Mouse (Mus musculus) heart, embryonic 10.5 days (tissue): ENCODE measurements at regions not wholly inside any gene's neighbourhood (a gene's known extent, or its start where the extent isn't known, plus 50 kb on each side); places are given as distances from the start of the nearest gene placed in this dataset.

Source experiments
- DNase-seq: peaks from one replicate; pipeline ENCODE4 v3.0.0-alpha.2; 2017; ENCODE audit warnings: low spot score
- H3K27ac ChIP-seq: fragments of 300-500 bp; sonication (generic); 2 replicates; pipeline ENCODE4 v1.5.1; 2016; ENCODE audit warnings: mild to moderate bottlenecking
- H3K27me3 ChIP-seq: fragments of 300-500 bp; sonication (generic); 2 replicates; pipeline ENCODE4 v1.6.1; 2016; ENCODE audit warnings: mild to moderate bottlenecking; ENCODE audit not compliant: poor library complexity, insufficient read depth, severe bottlenecking
- H3K36me3 ChIP-seq: fragments of 300-500 bp; sonication (generic); 2 replicates; pipeline ENCODE4 v1.6.1; 2016; ENCODE audit warnings: mild to moderate bottlenecking, moderate library complexity
- H3K4me1 ChIP-seq: fragments of 300-500 bp; sonication (generic); 2 replicates; pipeline ENCODE4 v1.6.1; 2016; ENCODE audit warnings: mild to moderate bottlenecking
- H3K4me3 ChIP-seq: fragments of 300-500 bp; sonication (generic); 2 replicates; pipeline ENCODE4 v1.5.1; 2016; ENCODE audit warnings: mild to moderate bottlenecking, moderate library complexity
- H3K9me3 ChIP-seq: fragments of 300-500 bp; sonication (generic); 2 replicates; pipeline ENCODE4 v1.6.1; 2016; ENCODE audit warnings: mild to moderate bottlenecking, moderate library complexity
- WGBS: fragments of 180-500 bp; shearing (Covaris S2); methylation state at CpG from one replicate; pipeline ENCODE4 v1.1.7; 2016; 5-methylcytosine and 5-hydroxymethylcytosine counted together

DNA sequence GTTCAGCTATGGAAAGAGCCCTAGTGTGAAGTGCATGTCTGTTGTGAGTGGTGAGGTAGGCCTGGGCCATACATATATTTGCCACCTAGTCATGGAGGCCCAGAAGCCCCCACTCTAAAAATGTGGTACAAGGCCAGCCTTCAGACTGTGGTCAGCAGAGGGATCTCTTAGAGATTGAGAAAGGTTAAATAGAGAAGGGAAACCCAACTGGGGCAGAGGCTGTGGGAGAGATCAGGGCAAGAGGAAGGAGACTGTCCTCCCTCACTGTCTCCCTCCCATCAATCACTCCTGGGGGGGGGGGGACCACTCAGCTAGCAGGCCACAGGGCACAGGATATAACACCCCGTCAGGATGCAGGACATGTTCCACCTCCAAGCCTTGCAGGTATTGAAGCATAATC is 86.1 kb downstream of the Zfp36l2 start:
- peaks cover 12% of the 10 kb centered on the region for H3K27me3 ChIP-seq
- H3K4me3 ChIP-seq, result no peak overlapping the region
- H3K9me3 ChIP-seq, result no peaks in the 10 kb centered on the region
- H3K27ac ChIP-seq, result peak overlapping the region; percentile 65; the same call in 1 of the 2 replicates
- H3K36me3 ChIP-seq, result no peaks in the 10 kb centered on the region
- DNase-seq, result no peak
- WGBS, result 68% methylated on average over 1 of the region's 1 CpGs
- peaks cover 55% of the 10 kb centered on the region for H3K4me1 ChIP-seq

DNA sequence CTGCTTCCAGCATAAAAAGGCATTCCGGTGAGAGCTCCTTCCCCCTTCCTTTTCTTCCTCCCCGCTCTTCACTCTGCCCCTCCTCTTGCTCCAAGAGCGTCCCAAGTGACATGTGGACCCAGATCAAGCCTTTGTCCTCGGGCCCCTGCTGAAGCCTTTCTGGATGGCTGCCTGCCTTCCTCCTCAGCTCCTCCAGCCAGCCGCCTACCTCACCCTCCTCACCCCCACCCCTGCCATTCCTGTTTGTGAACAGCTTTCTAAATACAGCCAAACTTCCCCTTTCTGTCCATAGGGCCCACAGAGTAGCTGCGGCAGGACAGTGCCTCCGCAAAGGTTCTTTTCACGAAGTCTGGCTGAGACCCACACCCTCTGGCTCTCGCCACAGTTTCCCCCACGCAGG is 87.2 kb downstream of the Zfp36l2 start:
- Histone ChIP-seq H3K27ac (peak overlapping the region; percentile 65), H3K36me3 (no peaks in the 10 kb centered on the region), H3K4me1 (peaks cover 62% of the 10 kb centered on the region), H3K9me3 (no peaks in the 10 kb centered on the region), H3K27me3 (peaks cover 12% of the 10 kb centered on the region), H3K4me3 (no peak overlapping the region)
- no peak for DNase-seq
- 63% methylated on average over 10 of the region's 10 CpGs for WGBS

DNA sequence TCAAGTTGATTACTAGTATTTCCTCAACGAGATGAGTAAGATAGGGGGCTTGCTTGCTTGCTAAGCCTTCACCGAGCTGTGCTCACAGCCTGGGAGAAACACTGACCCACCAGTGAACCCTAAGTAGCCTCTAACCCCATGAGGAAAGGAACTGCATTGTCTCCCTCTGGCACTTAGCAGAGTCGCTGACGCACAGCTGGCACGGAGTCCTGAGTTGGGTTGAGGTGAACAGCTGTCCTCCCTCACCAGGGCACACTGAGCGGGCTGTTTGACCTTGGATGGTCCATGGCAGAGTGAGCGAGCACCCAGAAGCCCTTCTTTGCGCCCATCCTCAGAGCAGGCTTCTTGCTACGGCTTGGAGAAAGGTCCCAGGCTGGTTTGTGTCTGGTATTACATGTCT is 88.0 kb downstream of the Zfp36l2 start:
- Histone ChIP-seq H3K9me3 (no peaks in the 10 kb centered on the region), H3K4me3 (no peak overlapping the region), H3K36me3 (no peaks in the 10 kb centered on the region), H3K4me1 (peaks cover 61% of the 10 kb centered on the region), H3K27me3 (peaks cover 12% of the 10 kb centered on the region), H3K27ac (0 out of 2 replicates have a peak overlapping the region, but pooled peaks have one; percentile 65)
- 80% methylated on average over 9 of the region's 9 CpGs for WGBS
- DNase-seq, result no peak

DNA sequence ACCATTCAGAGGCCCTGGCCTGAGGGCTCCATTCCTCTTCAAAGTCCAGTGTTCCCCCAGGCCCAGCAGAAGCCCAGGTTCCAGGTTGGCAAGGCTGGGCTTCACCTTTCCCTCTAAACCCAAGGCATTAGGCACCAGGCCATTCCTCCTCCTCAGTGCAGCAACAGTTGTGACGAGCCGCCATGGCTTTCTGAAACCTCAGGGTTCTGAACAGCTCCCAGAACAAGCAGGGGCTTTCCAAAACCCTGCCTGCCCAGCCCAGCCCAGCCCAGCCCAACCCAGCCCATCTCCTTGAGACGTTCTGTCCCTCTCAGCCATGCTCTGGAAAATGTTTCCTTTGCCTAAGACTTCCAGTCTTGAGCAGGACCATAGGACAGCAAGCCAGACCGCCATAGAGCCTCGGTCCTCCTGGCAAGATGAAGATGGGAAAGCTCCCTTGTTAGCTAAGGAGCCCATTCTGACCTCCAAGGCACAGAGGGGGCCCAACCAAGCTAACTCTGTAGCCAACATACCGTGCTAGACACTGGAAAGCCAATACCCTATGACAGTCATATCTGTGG is 89.8 kb downstream of the Zfp36l2 start:
- H3K4me1 ChIP-seq, result peaks cover 44% of the 10 kb centered on the region
- 85% methylated on average over 6 of the region's 6 CpGs for WGBS
- no peaks in the 10 kb centered on the region for H3K36me3 ChIP-seq
- H3K27me3 ChIP-seq, result peaks cover 12% of the 10 kb centered on the region
- H3K4me3 ChIP-seq, result no peak overlapping the region
- H3K9me3 ChIP-seq, result no peaks in the 10 kb centered on the region
- H3K27ac ChIP-seq, result 0 out of 2 replicates have a peak overlapping the region, but pooled peaks have one; percentile 86
- DNase-seq, result no peak

DNA sequence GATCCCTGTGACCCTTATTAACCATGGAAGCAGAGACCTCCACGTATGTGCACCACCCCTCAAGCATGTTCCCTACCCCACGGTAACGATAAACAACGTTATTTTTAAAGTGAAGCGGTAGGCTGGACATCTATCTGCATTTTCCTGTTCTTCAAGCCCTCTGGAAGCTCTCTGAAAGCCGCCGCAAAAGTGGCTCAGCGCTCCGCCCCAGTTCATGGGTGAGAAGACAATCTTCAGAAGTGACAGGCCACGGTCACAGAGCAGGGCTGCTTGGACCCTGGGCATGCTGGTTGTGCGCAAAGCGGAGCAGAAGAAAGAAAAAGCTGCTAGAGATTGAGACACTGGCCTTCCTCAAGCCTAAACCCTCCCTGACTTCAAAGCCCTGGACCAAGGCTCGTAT is 90.5 kb downstream of the Zfp36l2 start:
- no peak for DNase-seq
- Histone ChIP-seq H3K4me3 (no peak overlapping the region), H3K9me3 (no peaks in the 10 kb centered on the region), H3K4me1 (peaks cover 44% of the 10 kb centered on the region), H3K27ac (peak overlapping the region; percentile 86), H3K36me3 (no peaks in the 10 kb centered on the region), H3K27me3 (peaks cover 12% of the 10 kb centered on the region)
- 61% methylated on average over 13 of the region's 13 CpGs for WGBS

DNA sequence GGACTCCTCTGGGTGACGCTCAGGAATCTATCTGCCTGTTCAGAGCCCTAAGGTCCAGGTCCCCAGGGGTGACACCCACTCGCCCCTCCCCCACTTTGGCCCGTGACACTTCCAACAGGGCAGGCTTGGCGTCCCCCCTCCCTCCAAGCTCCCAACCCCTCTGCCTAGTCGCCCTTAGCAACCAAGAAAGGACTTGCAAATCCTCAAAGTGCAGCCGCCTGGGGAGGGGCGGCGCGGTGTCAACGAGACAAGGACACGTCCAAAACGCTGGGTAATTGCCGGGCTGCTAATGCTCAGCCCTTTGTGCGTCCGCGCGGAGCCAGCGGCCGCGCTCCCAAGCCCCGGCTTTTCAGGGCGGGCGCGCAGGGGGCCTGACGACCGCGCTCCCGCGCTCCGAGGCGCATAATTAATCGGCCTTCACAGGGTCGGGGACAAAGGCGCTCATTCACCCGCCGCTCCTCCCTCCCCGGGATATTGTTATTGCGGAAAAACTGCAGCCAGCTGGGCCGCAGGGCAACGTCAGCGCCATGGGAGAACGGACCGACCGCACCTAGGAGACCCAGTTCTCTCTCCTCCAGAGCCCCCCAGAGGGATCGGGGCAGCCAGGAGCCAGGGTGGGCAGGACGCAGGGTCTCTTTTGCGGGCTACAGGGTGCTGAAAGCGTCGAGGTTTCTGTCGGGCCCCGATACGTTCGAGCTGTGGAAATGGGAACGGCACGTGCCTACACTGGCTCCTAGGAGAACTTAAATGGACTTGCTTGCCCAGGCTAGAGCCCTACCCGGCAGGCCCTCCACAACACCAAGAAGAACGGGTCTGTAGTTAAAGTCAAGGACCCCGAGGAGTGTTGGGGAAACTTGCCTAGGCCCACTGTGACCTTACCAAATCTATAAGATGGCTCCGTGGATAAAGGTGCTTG is 91.1 kb downstream of the Zfp36l2 start:
- DNase-seq, result peak; percentile 81
- H3K9me3 ChIP-seq, result no peaks in the 10 kb centered on the region
- H3K27me3 ChIP-seq, result peaks cover 12% of the 10 kb centered on the region
- 3% methylated on average over 59 of the region's 59 CpGs for WGBS
- H3K36me3 ChIP-seq, result no peaks in the 10 kb centered on the region
- H3K27ac ChIP-seq, result peak overlapping the region; percentile 86
- peaks cover 41% of the 10 kb centered on the region for H3K4me1 ChIP-seq
- H3K4me3 ChIP-seq, result peak overlapping the region; percentile 62

DNA sequence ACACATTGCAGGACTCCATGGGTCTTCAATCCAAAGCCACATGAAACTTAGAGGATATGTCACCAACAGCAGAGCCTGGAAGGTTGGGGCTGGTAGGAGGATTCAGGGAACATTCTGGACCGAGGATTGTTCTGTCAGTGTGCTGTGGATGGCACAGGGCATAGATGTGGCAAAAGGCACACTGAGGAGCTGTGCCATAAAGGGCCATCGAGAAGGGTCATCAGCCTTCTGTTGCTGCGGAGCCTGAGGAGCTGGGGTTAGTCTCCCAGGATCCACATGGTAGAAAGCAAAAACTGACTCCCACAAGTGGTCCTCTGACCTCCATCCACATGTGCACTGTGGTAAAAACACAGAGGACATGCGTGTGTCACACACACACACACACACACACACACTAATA is 91.9 kb downstream of the Zfp36l2 start:
- H3K9me3 ChIP-seq, result no peaks in the 10 kb centered on the region
- H3K4me1 ChIP-seq, result peaks cover 33% of the 10 kb centered on the region
- no peak for DNase-seq
- 51% methylated on average over 4 of the region's 4 CpGs for WGBS
- peak overlapping the region; percentile 86; the same call in 1 of the 2 replicates for H3K27ac ChIP-seq
- peaks cover 12% of the 10 kb centered on the region for H3K27me3 ChIP-seq
- no peaks in the 10 kb centered on the region for H3K36me3 ChIP-seq
- peak overlapping the region; percentile 62; the same call in 1 of the 2 replicates for H3K4me3 ChIP-seq

DNA sequence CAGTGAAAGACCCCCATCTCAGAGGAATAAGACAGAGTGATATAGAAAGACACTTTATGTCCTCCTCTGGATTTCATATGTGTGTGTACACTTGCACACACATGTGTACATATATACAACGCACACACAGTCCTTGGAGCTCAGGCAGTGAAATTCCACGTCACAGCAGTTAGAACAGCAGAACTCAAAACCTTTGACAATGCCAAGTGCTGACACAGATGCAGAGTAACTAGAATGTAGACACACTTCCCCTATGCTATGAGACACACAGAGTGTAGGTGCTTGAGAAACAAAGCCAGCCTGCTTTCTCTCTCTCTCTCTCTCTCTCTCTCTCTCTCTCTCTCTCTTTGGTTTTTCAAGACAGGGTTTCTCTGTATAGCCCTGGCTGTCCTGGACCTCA is 92.7 kb downstream of the Zfp36l2 start:
- Histone ChIP-seq H3K4me1 (peaks cover 26% of the 10 kb centered on the region), H3K27ac (no peak overlapping the region), H3K9me3 (no peaks in the 10 kb centered on the region), H3K36me3 (no peaks in the 10 kb centered on the region), H3K27me3 (peaks cover 12% of the 10 kb centered on the region), H3K4me3 (no peak overlapping the region)
- DNase-seq, result no peak
- WGBS, result 81% methylated on average over 2 of the region's 2 CpGs

DNA sequence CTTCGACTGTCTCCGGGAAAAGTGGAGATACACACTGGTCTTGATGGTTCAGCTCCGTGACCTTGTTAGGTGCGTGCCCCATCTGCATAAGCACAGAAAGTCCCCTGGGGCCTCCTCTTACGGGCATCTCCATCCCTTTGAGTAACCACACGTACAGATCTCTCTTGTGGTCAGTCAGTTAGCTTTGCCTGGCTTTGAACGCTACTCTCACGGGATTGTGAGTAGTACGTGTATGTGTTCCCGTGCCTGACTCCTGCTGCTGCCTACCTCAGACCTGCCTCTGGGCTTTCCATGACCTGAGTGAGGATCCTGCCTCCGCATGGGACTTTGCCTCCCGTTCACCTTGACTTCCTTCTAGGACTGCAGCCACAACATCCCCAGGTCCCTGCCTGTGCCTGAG is 101.4 kb downstream of the Zfp36l2 start:
- H3K27me3 ChIP-seq, result no peaks in the 10 kb centered on the region
- no peaks in the 10 kb centered on the region for H3K36me3 ChIP-seq
- DNase-seq, result no peak
- WGBS, result 86% methylated on average over 12 of the region's 12 CpGs
- peak overlapping the region; percentile 65 for H3K27ac ChIP-seq
- no peak overlapping the region for H3K4me3 ChIP-seq
- no peaks in the 10 kb centered on the region for H3K9me3 ChIP-seq
- H3K4me1 ChIP-seq, result peaks cover 50% of the 10 kb centered on the region

DNA sequence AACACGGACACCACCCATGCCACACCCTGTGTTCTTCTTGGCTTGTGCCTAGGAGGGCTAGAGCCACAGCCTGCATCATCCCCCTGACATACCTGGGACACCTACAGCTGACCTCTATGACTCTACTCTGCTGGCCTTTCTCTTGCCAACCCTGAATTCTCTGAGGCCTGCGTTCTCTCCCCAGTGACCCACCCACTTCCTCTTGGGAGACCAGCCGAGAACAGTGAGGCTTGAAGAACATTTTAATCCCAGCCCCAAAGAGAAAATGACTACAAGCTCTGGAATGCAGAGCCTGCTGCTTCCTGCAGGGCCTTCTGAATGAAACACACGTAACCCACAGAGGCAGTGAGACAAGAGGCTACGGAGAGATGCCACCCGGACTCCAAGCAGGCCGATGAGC is 102.0 kb downstream of the Zfp36l2 start:
- Histone ChIP-seq H3K4me3 (no peak overlapping the region), H3K4me1 (peaks cover 50% of the 10 kb centered on the region), H3K36me3 (no peaks in the 10 kb centered on the region), H3K9me3 (no peaks in the 10 kb centered on the region), H3K27me3 (no peaks in the 10 kb centered on the region), H3K27ac (peak overlapping the region; percentile 65)
- no peak for DNase-seq
- WGBS, result 32% methylated on average over 7 of the region's 7 CpGs

DNA sequence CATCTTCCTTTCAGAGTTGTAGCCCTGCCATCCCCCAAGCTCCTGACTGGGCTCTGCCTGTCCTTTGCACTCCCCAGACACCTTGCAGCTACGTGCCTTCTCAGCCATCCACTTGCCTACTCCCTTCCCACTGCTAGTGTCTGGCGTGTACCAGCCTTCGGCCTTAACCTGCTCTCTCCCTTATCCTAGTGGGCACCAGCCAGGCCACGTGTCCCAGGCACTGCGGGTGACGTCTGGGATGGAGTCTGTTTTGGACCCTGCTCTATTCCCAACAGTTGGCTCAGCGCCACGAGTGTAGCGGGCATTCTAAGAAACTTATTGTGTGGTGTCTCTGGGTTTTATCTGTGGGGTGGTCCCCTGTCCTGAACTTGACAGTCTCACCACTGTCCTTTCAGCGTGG is 102.5 kb downstream of the Zfp36l2 start:
- no peaks in the 10 kb centered on the region for H3K36me3 ChIP-seq
- whole genome bisulfite sequencing, result 73% methylated on average over 10 of the region's 10 CpGs
- no peak for DNase-seq
- no peaks in the 10 kb centered on the region for H3K9me3 ChIP-seq
- H3K4me1 ChIP-seq, result peaks cover 50% of the 10 kb centered on the region
- H3K27me3 ChIP-seq, result no peaks in the 10 kb centered on the region
- H3K27ac ChIP-seq, result peak overlapping the region; percentile 65
- no peak overlapping the region for H3K4me3 ChIP-seq

DNA sequence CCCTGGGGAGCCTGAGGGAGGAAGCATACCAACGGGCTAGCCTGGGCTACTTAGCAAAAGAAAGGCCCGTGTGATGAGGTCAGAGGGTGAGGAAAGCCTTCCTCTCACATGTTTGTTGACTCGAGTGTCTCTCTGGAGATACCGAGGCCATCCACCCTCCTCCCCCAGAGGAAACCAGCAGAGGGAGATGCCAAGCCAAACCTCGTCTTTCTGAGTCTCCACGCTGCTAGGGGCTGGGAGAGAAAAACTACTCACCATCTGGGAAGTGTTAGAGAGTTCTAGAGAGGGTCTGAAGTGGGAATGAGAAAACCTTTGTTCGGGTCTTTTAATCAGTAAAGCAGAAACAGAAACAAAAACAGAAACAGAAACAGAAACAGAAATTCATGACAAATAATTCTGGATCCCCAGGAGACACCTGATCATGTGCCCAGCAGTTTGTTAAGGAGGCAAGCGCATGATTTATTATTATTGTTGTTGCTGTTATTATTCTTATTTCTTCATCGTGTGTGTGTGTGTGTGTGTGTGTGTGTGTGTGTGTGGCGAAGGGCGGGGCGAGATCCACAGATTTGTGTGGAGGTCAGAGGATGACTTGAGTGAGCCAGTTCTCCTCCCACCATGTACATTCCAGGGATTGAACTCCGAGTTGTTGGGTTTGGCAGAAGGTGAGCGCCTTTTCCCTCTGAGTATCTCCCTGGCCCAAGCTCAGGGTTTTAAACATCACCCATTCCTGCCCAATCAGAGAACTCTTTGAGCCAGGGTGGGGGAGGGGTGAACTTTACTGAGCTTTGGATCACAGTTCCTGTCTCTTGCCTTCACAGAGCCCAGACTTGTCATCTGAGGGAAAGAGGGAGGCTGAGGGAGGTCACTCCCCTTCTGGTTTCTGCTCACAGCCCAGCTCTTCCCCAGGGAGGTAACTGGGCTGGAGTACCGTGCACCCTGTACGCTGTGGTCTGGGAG is 104.2 kb downstream of the Zfp36l2 start:
- Histone ChIP-seq H3K36me3 (no peaks in the 10 kb centered on the region), H3K27me3 (no peaks in the 10 kb centered on the region), H3K4me3 (no peak overlapping the region), H3K4me1 (peaks cover 57% of the 10 kb centered on the region), H3K9me3 (no peaks in the 10 kb centered on the region), H3K27ac (peak overlapping the region; percentile 65; the same call in 1 of the 2 replicates)
- no peak for DNase-seq
- 55% methylated on average over 16 of the region's 16 CpGs for WGBS
